Mouse (Mus musculus): ENCODE results near the gene Fam114a1.

Gene Fam114a1

GRCm38 (mm10) chr5:65051513-65051912 lies 81.6 kb downstream of the Fam114a1 start:
- no peak for DNase-seq (ENCODE audit: low spot score in 2 of 2)

GRCm38 (mm10) chr5:65057596-65057995 lies 87.7 kb downstream of the Fam114a1 start:
- DNase-seq (ENCODE audit: low spot score in 2 of 2), result no peak

- no peak for DNase-seq (ENCODE audit: low spot score in 2 of 2)
Observed at GRCm38 (mm10) chr5:65059806-65060205, 89.9 kb downstream of the Fam114a1 start.

GRCm38 (mm10) chr5:65062236-65062635 lies 92.4 kb downstream of the Fam114a1 start:
- no peak for DNase-seq (ENCODE audit: low spot score in 2 of 2)

GRCm38 (mm10) chr5:65063266-65063665 lies 93.4 kb downstream of the Fam114a1 start:
- no peak for DNase-seq (ENCODE audit: low spot score in 2 of 2)

GRCm38 (mm10) chr5:65068166-65068565 lies 98.3 kb downstream of the Fam114a1 start:
- no peak for DNase-seq (ENCODE audit: low spot score in 2 of 2)

GRCm38 (mm10) chr5:65069872-65070271 lies 100.0 kb downstream of the Fam114a1 start:
- DNase-seq (ENCODE audit: low spot score in 2 of 2), result no peak

- no peak for DNase-seq (ENCODE audit: low spot score in 2 of 2)
Observed at GRCm38 (mm10) chr5:65071689-65072118, 101.8 kb downstream of the Fam114a1 start.

GRCm38 (mm10) chr5:65073247-65073646 lies 103.4 kb downstream of the Fam114a1 start:
- no peak for DNase-seq (ENCODE audit: low spot score in 2 of 2)

- no peak for DNase-seq (ENCODE audit: low spot score in 2 of 2)
Observed at GRCm38 (mm10) chr5:65074693-65075092, 104.8 kb downstream of the Fam114a1 start.

GRCm38 (mm10) chr5:65076087-65076486 lies 106.2 kb downstream of the Fam114a1 start:
- DNase-seq (ENCODE audit: low spot score in 2 of 2), result no peak

GRCm38 (mm10) chr5:65076748-65077147 lies 106.9 kb downstream of the Fam114a1 start:
- no peak for DNase-seq (ENCODE audit: low spot score in 2 of 2)

- no peak for DNase-seq (ENCODE audit: low spot score in 2 of 2)
Observed at GRCm38 (mm10) chr5:65078081-65078480, 108.2 kb downstream of the Fam114a1 start.

- peak in 1 of 2 experiments; percentile 8 for DNase-seq (ENCODE audit: low spot score in 2 of 2)
Observed at GRCm38 (mm10) chr5:65079881-65080280, 110.0 kb downstream of the Fam114a1 start.

GRCm38 (mm10) chr5:65081836-65082235 lies 112.0 kb downstream of the Fam114a1 start:
- DNase-seq (ENCODE audit: low spot score in 2 of 2), result no peak

- DNase-seq (ENCODE audit: low spot score in 2 of 2), result peak; percentile 49 to 54
Observed at GRCm38 (mm10) chr5:65086522-65086921, 116.7 kb downstream of the Fam114a1 start.

GRCm38 (mm10) chr5:65089707-65090106 lies 119.8 kb downstream of the Fam114a1 start:
- DNase-seq (ENCODE audit: low spot score in 2 of 2), result no peak

GRCm38 (mm10) chr5:65091184-65091858 lies 121.5 kb downstream of the Fam114a1 start:
- DNase-seq (ENCODE audit: low spot score in 2 of 2), result no peak
